Mouse (Mus musculus) ES-E14 (cell line): Measurements from ENCODE around the gene Ano10.

ENCODE experiments used
- CHD2 ChIP-seq: IDR thresholded peaks from 2 replicates; pipeline ENCODE4 v1.6.1; 2014; ENCODE audit warnings: mild to moderate bottlenecking, low read depth, low read length, inconsistent platforms
- HCFC1 ChIP-seq: IDR thresholded peaks from 2 replicates; pipeline ENCODE4 v1.6.1; 2012; ENCODE audit warnings: low read length, inconsistent platforms, borderline replicate concordance; ENCODE audit not compliant: insufficient read depth
- MAFK ChIP-seq: IDR thresholded peaks from 2 replicates; pipeline ENCODE4 v1.6.1; 2014; ENCODE audit warnings: mild to moderate bottlenecking, low read depth, low read length, inconsistent platforms; ENCODE audit not compliant: insufficient read depth
- ZC3H11A ChIP-seq: IDR thresholded peaks from 2 replicates; pipeline ENCODE4 v1.6.1; 2012; ENCODE audit warnings: low read depth, mild to moderate bottlenecking, inconsistent platforms, low read length, borderline replicate concordance
- ZNF384 ChIP-seq: IDR thresholded peaks from 2 replicates; pipeline ENCODE4 v1.6.1; 2012; ENCODE audit warnings: low read depth, low read length, inconsistent platforms

- no peak for TF ChIP-seq ZNF384
- TF ChIP-seq ZC3H11A = no peak
- no peak for TF ChIP-seq HCFC1
- TF ChIP-seq CHD2 = no peak
- no peak for TF ChIP-seq MAFK
These were observed 39.8 kb downstream of the Ano10 start for GRCm38 (mm10) chr9:122254386-122254785.
